Mouse (Mus musculus) heart, adult 18-20 months (tissue): Measurements from ENCODE around the gene Siah1a. TPM values are rescaled to one million over a fixed set of nuclear protein-coding genes. Genes with fewer than 3 reads are reported as not detected.

Experiments
- DNase-seq, 2 experiments: peaks; one replicate each; pipeline ENCODE4 v3.0.0; 2021 to 2022; ENCODE audit warnings: mixed read lengths in 1 of 2
- total RNA-seq, 2 experiments: library from RNA; stranded (reverse); gene quantifications; 2 replicates each; pipeline ENCODE4 v1.2.3; 2021

Gene Siah1a
- total RNA-seq, 2 experiments from 2014 or later: 13.4 to 14.1 TPM

DNA sequence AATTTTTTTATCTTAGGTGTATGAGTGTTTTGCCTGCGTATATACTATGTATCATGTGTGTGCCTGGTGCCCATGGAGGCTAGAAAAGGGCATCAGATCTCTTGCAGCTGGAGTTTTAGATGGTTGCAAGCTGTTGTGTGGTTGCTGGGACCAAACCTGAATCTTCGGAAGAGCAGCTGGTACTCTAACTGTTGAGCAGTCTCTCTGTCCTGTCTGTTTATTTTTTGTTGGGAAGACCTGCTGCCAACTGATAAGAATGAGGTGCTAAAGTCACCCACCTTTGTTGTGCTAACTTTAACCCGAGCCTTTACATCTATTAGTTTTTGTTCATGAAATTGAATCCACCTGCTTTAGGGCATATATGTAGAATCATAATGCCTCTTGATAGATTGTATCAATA is 43.3 kb downstream of the Siah1a start:
- no peak for DNase-seq

DNA sequence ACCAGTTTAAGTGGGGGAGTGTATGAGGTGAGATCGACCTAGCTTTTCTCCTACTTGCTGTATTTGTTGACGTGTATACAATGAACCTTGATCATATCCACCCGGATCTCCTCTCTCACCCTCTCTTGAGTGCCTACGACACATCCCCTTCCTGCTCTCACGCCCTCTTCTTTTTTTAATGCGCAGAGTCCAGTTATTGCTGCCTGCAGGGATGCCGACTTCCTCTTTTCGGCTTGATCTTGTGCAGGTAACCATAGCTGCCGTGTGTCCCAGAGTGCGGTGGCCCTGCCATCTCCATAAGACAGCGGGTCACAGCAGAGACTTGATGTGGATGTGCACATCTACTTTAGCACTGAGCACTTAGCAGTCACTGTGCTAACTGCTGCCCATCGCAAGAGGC is 46.3 kb downstream of the Siah1a start:
- no peak for DNase-seq

- DNase-seq: no peak
These were observed 46.8 kb downstream of the Siah1a start for GRCm38 (mm10) chr8:86698811-86699421.

DNA sequence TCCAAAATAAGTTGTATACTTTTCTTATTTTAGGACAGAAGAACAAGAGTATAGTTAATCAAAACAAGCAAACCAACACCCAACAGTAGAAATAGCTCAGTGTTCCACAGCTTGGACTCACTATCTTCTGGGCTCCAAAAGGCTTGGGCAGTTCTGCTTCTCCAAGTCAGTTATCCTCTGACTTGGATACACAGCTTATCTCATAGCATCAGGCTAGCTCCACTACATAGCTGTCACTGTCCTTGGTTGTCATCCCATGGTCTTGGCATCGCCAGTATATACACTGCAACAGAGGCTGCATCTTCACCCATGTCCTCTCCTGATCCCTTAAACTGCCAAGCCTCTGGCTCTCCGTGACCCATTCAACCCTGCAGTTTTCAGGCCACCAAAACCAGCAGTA is 50.0 kb downstream of the Siah1a start:
- no peak for DNase-seq

- no peak for DNase-seq
These were observed 51.7 kb downstream of the Siah1a start for GRCm38 (mm10) chr8:86694011-86694410.

DNA sequence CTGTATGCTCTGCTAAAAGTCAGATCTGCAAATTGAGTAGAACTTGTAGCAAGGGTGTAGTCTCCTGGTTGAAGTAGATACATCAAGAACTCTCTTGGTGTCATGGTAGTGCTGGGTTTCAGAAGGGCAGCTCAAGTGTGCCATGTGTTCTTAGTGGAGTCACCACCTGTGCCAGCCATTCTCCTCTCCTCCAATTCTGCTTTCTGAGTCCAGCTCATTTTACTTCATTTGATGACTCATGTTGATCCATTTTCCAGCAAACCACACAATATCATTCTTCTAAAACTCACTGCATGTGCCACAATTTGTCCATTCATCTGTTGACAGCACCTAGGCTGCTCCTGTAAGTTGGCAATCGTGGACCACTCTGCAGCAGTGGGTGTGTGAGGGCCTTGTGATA is 53.6 kb downstream of the Siah1a start:
- DNase-seq: no peak

GRCm38 (mm10) chr8:86686629-86687028 is 59.1 kb downstream of the Siah1a start:
- DNase-seq: no peak

Other genes with a start within 250 kb of the Siah1a start
- under 1 TPM in 1 of 2 experiments, not detected in 1; 0.10 TPM for gene Abcc12, start 165.2 kb downstream of the Siah1a start, total RNA-seq
- 10 to 100 TPM; 79.4 to 86.7 TPM for gene Lonp2, start 121.9 kb downstream of the Siah1a start, total RNA-seq
- 1 to 10 TPM; 3.9 to 4.7 TPM for gene Gm10638, start 235 bp downstream of the Siah1a start, total RNA-seq
- 10 to 100 TPM; 16.9 to 17.0 TPM for gene N4bp1, start 139.3 kb upstream of the Siah1a start, total RNA-seq